ENCODE assay signal across 30 mouse cellular contexts in the genomic region with DNA sequence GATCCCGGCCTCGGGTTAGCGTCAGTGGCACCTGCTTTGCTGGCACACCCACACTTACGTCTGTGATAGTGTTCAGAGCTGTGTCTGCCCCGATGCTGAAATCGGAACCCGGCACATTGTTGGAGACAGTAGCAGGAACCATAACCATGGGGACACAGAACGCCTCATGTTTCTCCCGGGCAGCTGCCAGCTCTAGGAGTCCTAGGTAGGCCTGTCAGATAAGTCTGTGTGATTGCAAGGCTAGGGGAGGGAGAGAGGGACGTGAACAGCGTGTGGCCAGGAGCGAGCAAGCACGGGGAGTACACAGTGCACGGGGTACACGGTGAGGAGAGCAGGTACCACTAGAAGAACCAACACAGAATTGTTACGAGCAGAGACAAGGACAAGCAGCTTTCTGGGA. TPM values are rescaled to one million over a fixed set of nuclear protein-coding genes. Genes with fewer than 3 reads are reported as not detected.
DNase-seq lines count a peak whose midpoint lies in the region; ATAC-seq and TF ChIP-seq lines count a peak whose summit lies in the region.
"Had no signal": no experiment of that assay in that cellular context is flagged by ENCODE, and none has a peak within 500 bp of the region (broad histone marks: within the 10 kb centered on the region; RNA-seq: fewer than 3 reads in every experiment).

No protein-coding gene starts in this region.

- H3K4me3 ChIP-seq in embryonic facial prominence, embryonic 14.5 days (ENCODE audit: low read depth, low read length) = no peak overlapping the region
- no peak overlapping the region for H3K4me3 ChIP-seq in embryonic facial prominence, embryonic 10.5 days
- H3K4me3 ChIP-seq in heart, embryonic 12.5 days = no peak overlapping the region
- H3K4me3 ChIP-seq in heart, postnatal 0 days (ENCODE audit: low read depth, low read length) = no peak overlapping the region
- H3K4me3 ChIP-seq: embryonic facial prominence, embryonic 12.5 days; forebrain, embryonic 10.5 days; forebrain, embryonic 15.5 days; hindbrain, embryonic 10.5 days; hindbrain, embryonic 15.5 days; left cerebral cortex, adult 2 months; limb, embryonic 13.5 days; liver, embryonic 12.5 days; megakaryocyte, embryonic 14.5 days; midbrain, embryonic 12.5 days; myocyte; neural tube, embryonic 13.5 days had no signal

- no peak overlapping the region for H3K4me2 ChIP-seq in embryonic facial prominence, embryonic 14.5 days (ENCODE audit: low read depth, low read length)
- H3K4me2 ChIP-seq in heart, embryonic 12.5 days = no peak overlapping the region
- no peak overlapping the region for H3K4me2 ChIP-seq in heart, postnatal 0 days (ENCODE audit: low read depth, low read length)
- H3K4me2 ChIP-seq: embryonic facial prominence, embryonic 12.5 days; forebrain, embryonic 15.5 days; hindbrain, embryonic 15.5 days; limb, embryonic 13.5 days; liver, embryonic 12.5 days; midbrain, embryonic 12.5 days; neural tube, embryonic 13.5 days had no signal

- H3K4me1 ChIP-seq in embryonic facial prominence, embryonic 14.5 days (ENCODE audit: control insufficient read depth, insufficient read depth, low read length) = no peaks in the 10 kb centered on the region
- no peaks in the 10 kb centered on the region for H3K4me1 ChIP-seq in embryonic facial prominence, embryonic 10.5 days
- no peaks in the 10 kb centered on the region; the same call in 1 of the 2 replicates for H3K4me1 ChIP-seq in heart, embryonic 12.5 days (replicated peaks)
- 0 out of 2 replicates have a peak, but pooled peaks cover 5% of the 10 kb centered on the region for H3K4me1 ChIP-seq in heart, postnatal 0 days (ENCODE audit: control insufficient read depth, insufficient read depth)
- H3K4me1 ChIP-seq: embryonic facial prominence, embryonic 12.5 days; forebrain, embryonic 10.5 days; forebrain, embryonic 15.5 days; hindbrain, embryonic 10.5 days; hindbrain, embryonic 15.5 days; limb, embryonic 13.5 days; liver, embryonic 12.5 days; midbrain, embryonic 12.5 days; neural tube, embryonic 13.5 days had no signal

- no peak for DNase-seq in embryonic facial prominence, embryonic 14.5 days (ENCODE audit: low spot score)
- no peak for DNase-seq in embryonic facial prominence, embryonic 10.5 days (ENCODE audit: low spot score)
- DNase-seq in heart, adult 9 months (ENCODE audit: low spot score in 2 of 2) = peak; percentile 8 to 18
- peak; percentile 34 for DNase-seq in heart, postnatal 0 days (ENCODE audit: low spot score)
- no peak for DNase-seq in urinary bladder, postnatal 14 days (ENCODE audit: low spot score)
- DNase-seq: adrenal gland, postnatal 10 days; cerebellum, adult 11 months; cerebellum, adult 9-10 months; cerebellum, postnatal 36 days; kidney, adult 11 months; kidney, postnatal 14 days; layer of hippocampus, adult 9-11 months; liver, postnatal 0 days; lung, postnatal 36 days had no signal

- H3K9ac ChIP-seq in embryonic facial prominence, embryonic 14.5 days (ENCODE audit: low read depth, low read length) = no peak overlapping the region
- no peak overlapping the region for H3K9ac ChIP-seq in heart, embryonic 12.5 days
- no peak overlapping the region for H3K9ac ChIP-seq in heart, postnatal 0 days (replicated peaks; ENCODE audit: low read depth, low read length)
- H3K9ac ChIP-seq: embryonic facial prominence, embryonic 12.5 days; forebrain, embryonic 15.5 days; hindbrain, embryonic 15.5 days; limb, embryonic 13.5 days; liver, embryonic 12.5 days; liver, postnatal 0 days; midbrain, embryonic 12.5 days; neural tube, embryonic 13.5 days had no signal

- TF ChIP-seq CTCF in heart, postnatal 0 days (IDR thresholded peaks at IDR 0.05; ENCODE audit: low read depth) = no peak

- peak; percentile 30; the same call in 1 of the 2 replicates for ATAC-seq in embryonic facial prominence, embryonic 14.5 days (ENCODE audit: low read depth)
- ATAC-seq in heart, embryonic 12.5 days (ENCODE audit: insufficient number of reproducible peaks, low FRiP score) = no peak
- peak; percentile 81 for ATAC-seq in heart, postnatal 0 days (ENCODE audit: insufficient read depth, low read depth)
- ATAC-seq in granulocyte monocyte progenitor cell, adult 5-6 weeks (replicated peaks; ENCODE audit: poor library complexity, severe bottlenecking) = no peak
- ATAC-seq: forebrain, embryonic 15.5 days; inflammation-experienced regulatory T-cells, adult 6 months; liver, embryonic 12.5 days; liver, postnatal 0 days; Patski had no signal

- 87% methylated on average over 16 of the region's 16 CpGs for WGBS in embryonic facial prominence, embryonic 14.5 days
- 93% methylated on average over 16 of the region's 16 CpGs for WGBS in embryonic facial prominence, embryonic 10.5 days
- 69% methylated on average over 16 of the region's 16 CpGs for WGBS in heart, embryonic 12.5 days
- WGBS in heart, postnatal 0 days = 40% methylated on average over 16 of the region's 16 CpGs

- TF ChIP-seq EP300 in heart, postnatal 0 days (IDR thresholded peaks at IDR 0.05; ENCODE audit: low read depth) = no peak

- no peaks in the 10 kb centered on the region for H3K9me3 ChIP-seq in embryonic facial prominence, embryonic 14.5 days (ENCODE audit: control insufficient read depth, low read length)
- H3K9me3 ChIP-seq in embryonic facial prominence, embryonic 10.5 days = no peaks in the 10 kb centered on the region
- H3K9me3 ChIP-seq in heart, embryonic 12.5 days (replicated peaks) = no peaks in the 10 kb centered on the region
- H3K9me3 ChIP-seq in heart, postnatal 0 days (replicated peaks; ENCODE audit: control insufficient read depth, low read length) = no peaks in the 10 kb centered on the region
- H3K9me3 ChIP-seq: embryonic facial prominence, embryonic 12.5 days; forebrain, embryonic 10.5 days; forebrain, embryonic 15.5 days; hindbrain, embryonic 10.5 days; hindbrain, embryonic 15.5 days; limb, embryonic 13.5 days; liver, embryonic 12.5 days; megakaryocyte, embryonic 14.5 days; midbrain, embryonic 12.5 days; neural tube, embryonic 13.5 days had no signal

- H3K27ac ChIP-seq in embryonic facial prominence, embryonic 14.5 days (replicated peaks; ENCODE audit: low read depth, low read length) = no peak overlapping the region
- no peak overlapping the region for H3K27ac ChIP-seq in embryonic facial prominence, embryonic 10.5 days (replicated peaks)
- H3K27ac ChIP-seq in heart, embryonic 12.5 days (ENCODE audit: poor library complexity, severe bottlenecking) = no peak overlapping the region
- peak overlapping the region; percentile 30; the same call in 1 of the 2 replicates for H3K27ac ChIP-seq in heart, postnatal 0 days (ENCODE audit: low read depth)
- H3K27ac ChIP-seq: embryonic facial prominence, embryonic 12.5 days; forebrain, embryonic 10.5 days; forebrain, embryonic 15.5 days; hindbrain, embryonic 10.5 days; hindbrain, embryonic 15.5 days; left cerebral cortex, adult 2 months; limb, embryonic 13.5 days; liver, embryonic 12.5 days; midbrain, embryonic 12.5 days; neural tube, embryonic 13.5 days had no signal

- H3K36me3 ChIP-seq in embryonic facial prominence, embryonic 14.5 days (ENCODE audit: control insufficient read depth, insufficient read depth, low read length) = no peaks in the 10 kb centered on the region
- H3K36me3 ChIP-seq in embryonic facial prominence, embryonic 10.5 days (replicated peaks) = no peaks in the 10 kb centered on the region
- peaks cover 57% of the 10 kb centered on the region for H3K36me3 ChIP-seq in heart, embryonic 12.5 days
- H3K36me3 ChIP-seq in heart, postnatal 0 days (replicated peaks; ENCODE audit: control insufficient read depth, insufficient read depth, low read length) = peaks cover 63% of the 10 kb centered on the region
- H3K36me3 ChIP-seq: embryonic facial prominence, embryonic 12.5 days; forebrain, embryonic 10.5 days; forebrain, embryonic 15.5 days; hindbrain, embryonic 10.5 days; limb, embryonic 13.5 days; midbrain, embryonic 12.5 days had no signal

- H3K27me3 ChIP-seq in embryonic facial prominence, embryonic 14.5 days (replicated peaks; ENCODE audit: control insufficient read depth, insufficient read depth, low read length) = no peaks in the 10 kb centered on the region
- H3K27me3 ChIP-seq in embryonic facial prominence, embryonic 10.5 days (replicated peaks; ENCODE audit: low read depth, poor library complexity, severe bottlenecking) = no peaks in the 10 kb centered on the region
- H3K27me3 ChIP-seq in heart, embryonic 12.5 days (replicated peaks) = no peaks in the 10 kb centered on the region
- H3K27me3 ChIP-seq in heart, postnatal 0 days (ENCODE audit: control insufficient read depth, insufficient read depth, low read length) = no peaks in the 10 kb centered on the region
- H3K27me3 ChIP-seq: embryonic facial prominence, embryonic 12.5 days; forebrain, embryonic 15.5 days; hindbrain, embryonic 15.5 days; limb, embryonic 13.5 days; liver, embryonic 12.5 days; megakaryocyte, embryonic 14.5 days; midbrain, embryonic 12.5 days; neural tube, embryonic 13.5 days; Patski had no signal

RNA-seq across cellular contexts. Expression of a gene that starts 49.9 kb away (rescaled TPM):
- 85.3 and 99.9 TPM in 2 replicates for polyA plus RNA-seq in embryonic facial prominence, embryonic 14.5 days (2014; fragmentation: Nextera tagmentation; extraction: Ambion mirVana)
- polyA plus RNA-seq in embryonic facial prominence, embryonic 10.5 days (2016; fragmentation: Nextera tagmentation; extraction: Ambion mirVana) = 129 and 131 TPM in 2 replicates
- 80.2 and 80.3 TPM in 2 replicates for polyA plus RNA-seq in heart, embryonic 12.5 days (2016; fragmentation: Nextera tagmentation; extraction: Ambion mirVana)
- total RNA-seq in heart, postnatal 0 days (2014; rRNA removed; ENCODE audit: low replicate concordance) = 45.7 and 66.9 TPM in 2 replicates
- 37.2 and 38.4 TPM in 2 replicates for polyA plus RNA-seq in heart, postnatal 0 days (2015; fragmentation: Nextera tagmentation; extraction: Ambion mirVana)
- 49.8 and 68.7 TPM in 2 replicates for total RNA-seq in granulocyte monocyte progenitor cell, adult 5-6 weeks (2014; fragmentation: Nextera tagmentation)
- total RNA-seq in granulocyte monocyte progenitor cell, adult 5-6 weeks (2017) = 66.1 and 86.7 TPM in 2 replicates

RNA-seq across cellular contexts. Expression of a gene that starts 50.8 kb away (rescaled TPM):
- 27.7 and 28.6 TPM in 2 replicates for polyA plus RNA-seq in embryonic facial prominence, embryonic 14.5 days (2014; fragmentation: Nextera tagmentation; extraction: Ambion mirVana)
- 12.5 and 13.2 TPM in 2 replicates for polyA plus RNA-seq in embryonic facial prominence, embryonic 10.5 days (2016; fragmentation: Nextera tagmentation; extraction: Ambion mirVana)
- 193 and 196 TPM in 2 replicates for polyA plus RNA-seq in heart, embryonic 12.5 days (2016; fragmentation: Nextera tagmentation; extraction: Ambion mirVana)
- 149 and 162 TPM in 2 replicates for total RNA-seq in heart, postnatal 0 days (2014; rRNA removed; ENCODE audit: low replicate concordance)
- polyA plus RNA-seq in heart, postnatal 0 days (2015; fragmentation: Nextera tagmentation; extraction: Ambion mirVana) = 77.3 and 82.9 TPM in 2 replicates
- 39.4 and 54.3 TPM in 2 replicates for total RNA-seq in granulocyte monocyte progenitor cell, adult 5-6 weeks (2014; fragmentation: Nextera tagmentation)
- total RNA-seq in granulocyte monocyte progenitor cell, adult 5-6 weeks (2017) = 101 and 108 TPM in 2 replicates

Comparison
In these comparisons a context has a peak if more than half of its experiments do, and no peak if none do; other contexts are left out.
1. ATAC-seq: peak in embryonic facial prominence, embryonic 14.5 days (single experiment) and heart, postnatal 0 days (single experiment); none in heart, embryonic 12.5 days (single experiment) and granulocyte monocyte progenitor cell, adult 5-6 weeks (single experiment).
2. DNase-seq: peak in heart, adult 9 months (2 of 2) and heart, postnatal 0 days (single experiment); none in embryonic facial prominence, embryonic 14.5 days (single experiment), embryonic facial prominence, embryonic 10.5 days (single experiment) and urinary bladder, postnatal 14 days (single experiment).